In the genomic region with DNA sequence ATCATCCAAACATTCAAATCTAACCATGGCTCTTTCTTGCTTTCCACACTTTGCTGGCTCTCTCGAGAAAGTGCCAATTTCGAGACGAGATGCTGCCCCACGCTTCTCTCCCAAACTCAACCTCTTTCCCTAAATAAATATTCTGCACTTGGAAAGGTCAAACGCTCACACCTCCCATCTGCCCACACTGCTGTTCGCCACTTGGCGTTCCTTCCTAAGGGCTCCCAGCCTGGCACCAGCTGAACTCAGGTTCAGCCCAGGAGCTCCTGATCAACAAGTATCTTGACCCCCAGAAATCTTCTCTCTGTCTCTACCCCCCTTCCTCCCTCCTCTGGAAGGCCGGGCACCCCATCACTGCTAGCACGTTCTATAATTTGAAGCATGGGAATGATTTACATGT, we compare ENCODE assay signal across 9 mouse cellular contexts. TPM values are rescaled to one million over a fixed set of nuclear protein-coding genes. Genes with fewer than 3 reads are reported as not detected.
DNase-seq lines count a peak whose midpoint lies in the region; ATAC-seq lines count a peak whose summit lies in the region.
"Had no signal": no experiment of that assay in that cellular context is flagged by ENCODE, and none has a peak within 500 bp of the region (broad histone marks: within the 10 kb centered on the region; RNA-seq: fewer than 3 reads in every experiment).

No protein-coding gene starts in this region.

- H3K4me3 ChIP-seq in kidney, embryonic 15.5 days (replicated peaks) = peak overlapping the region; percentile 23
- H3K4me3 ChIP-seq in hindbrain, embryonic 13.5 days = peak overlapping the region; percentile 43
- 0 out of 2 replicates have a peak overlapping the region, but pooled peaks have one; percentile 16 for H3K4me3 ChIP-seq in neural tube, embryonic 12.5 days
- H3K4me3 ChIP-seq: myocyte had no signal

- peak overlapping the region; percentile 19; the same call in 1 of the 2 replicates for H3K27ac ChIP-seq in kidney, embryonic 15.5 days
- peak overlapping the region; percentile 90 for H3K27ac ChIP-seq in hindbrain, embryonic 13.5 days
- no peak overlapping the region for H3K27ac ChIP-seq in neural tube, embryonic 12.5 days

- H3K9me3 ChIP-seq in kidney, embryonic 15.5 days (replicated peaks) = no peaks in the 10 kb centered on the region
- H3K9me3 ChIP-seq in hindbrain, embryonic 13.5 days = no peaks in the 10 kb centered on the region
- no peaks in the 10 kb centered on the region for H3K9me3 ChIP-seq in neural tube, embryonic 12.5 days

- peaks cover 37% of the 10 kb centered on the region for H3K36me3 ChIP-seq in kidney, embryonic 15.5 days
- H3K36me3 ChIP-seq in hindbrain, embryonic 13.5 days = no peaks in the 10 kb centered on the region
- no peaks in the 10 kb centered on the region for H3K36me3 ChIP-seq in neural tube, embryonic 12.5 days

- H3K27me3 ChIP-seq in kidney, embryonic 15.5 days = no peaks in the 10 kb centered on the region
- no peaks in the 10 kb centered on the region for H3K27me3 ChIP-seq in hindbrain, embryonic 13.5 days
- H3K27me3 ChIP-seq in neural tube, embryonic 12.5 days (replicated peaks) = no peaks in the 10 kb centered on the region

- H3K4me2 ChIP-seq in kidney, embryonic 15.5 days = peak overlapping the region; percentile 45
- peak overlapping the region; percentile 58 for H3K4me2 ChIP-seq in hindbrain, embryonic 13.5 days
- peak overlapping the region; percentile 48 for H3K4me2 ChIP-seq in neural tube, embryonic 12.5 days (replicated peaks)

- peaks cover 79% of the 10 kb centered on the region for H3K4me1 ChIP-seq in kidney, embryonic 15.5 days
- peaks cover 53% of the 10 kb centered on the region for H3K4me1 ChIP-seq in hindbrain, embryonic 13.5 days (replicated peaks)
- peaks cover 34% of the 10 kb centered on the region for H3K4me1 ChIP-seq in neural tube, embryonic 12.5 days

- no peak for DNase-seq in kidney, postnatal 4 days
- peak; percentile 74 to 79 for DNase-seq in cerebellum, postnatal 14 days
- no peak for DNase-seq in urinary bladder, postnatal 10 days (ENCODE audit: low spot score)
- DNase-seq in frontal cortex, postnatal 36 days (ENCODE audit: low spot score in 2 of 2) = no peak
- no peak for DNase-seq in c-Kit-positive CD71-positive TER-119-positive erythroid progenitor cells, embryonic 14.5 days (ENCODE audit: low spot score)

- H3K9ac ChIP-seq in kidney, embryonic 15.5 days = no peak overlapping the region
- H3K9ac ChIP-seq in hindbrain, embryonic 13.5 days = peak overlapping the region; percentile 70
- peak overlapping the region; percentile 38; the same call in 1 of the 2 replicates for H3K9ac ChIP-seq in neural tube, embryonic 12.5 days

- no peak for ATAC-seq in kidney, embryonic 15.5 days (replicated peaks; ENCODE audit: low FRiP score)
- no peak for ATAC-seq in hindbrain, embryonic 13.5 days (ENCODE audit: low FRiP score)
- ATAC-seq in neural tube, embryonic 12.5 days (ENCODE audit: low FRiP score, low read depth) = no peak

- WGBS in kidney, embryonic 15.5 days = 26% methylated on average over 9 of the region's 9 CpGs
- 57% methylated on average over 9 of the region's 9 CpGs for WGBS in hindbrain, embryonic 13.5 days
- 65% methylated on average over 9 of the region's 9 CpGs for WGBS in neural tube, embryonic 12.5 days

RNA-seq across cellular contexts. Expression of gene Elk3, which starts 34.1 kb away (rescaled TPM):
- 41.9 and 43.7 TPM in 2 replicates for polyA plus RNA-seq in kidney, embryonic 15.5 days (2015; fragmentation: Nextera tagmentation; extraction: Ambion mirVana)
- polyA plus RNA-seq in hindbrain, embryonic 13.5 days (2015; fragmentation: Nextera tagmentation; extraction: Ambion mirVana) = 10.4 and 13.0 TPM in 2 replicates
- polyA plus RNA-seq in neural tube, embryonic 12.5 days (2016; fragmentation: Nextera tagmentation; extraction: Ambion mirVana) = 18.9 and 21.3 TPM in 2 replicates

Comparison
In these comparisons a context has a peak if more than half of its experiments do, and no peak if none do; other contexts are left out.
1. DNase-seq: peak in cerebellum, postnatal 14 days (2 of 2); none in kidney, postnatal 4 days (0 of 2), urinary bladder, postnatal 10 days (single experiment), frontal cortex, postnatal 36 days (0 of 2) and c-Kit-positive CD71-positive TER-119-positive erythroid progenitor cells, embryonic 14.5 days (single experiment).
2. Peak in every context shown above with its lines, with median percentiles within 50 percentile points of each other: H3K4me2 ChIP-seq and H3K4me3 ChIP-seq.